Mouse (Mus musculus): Measurements from ENCODE around the gene Olfr221. TPM values are rescaled to one million over a fixed set of nuclear protein-coding genes. Genes with fewer than 3 reads are reported as not detected.

Olfr221 gene
- not detected for total RNA-seq (2023)

DNA sequence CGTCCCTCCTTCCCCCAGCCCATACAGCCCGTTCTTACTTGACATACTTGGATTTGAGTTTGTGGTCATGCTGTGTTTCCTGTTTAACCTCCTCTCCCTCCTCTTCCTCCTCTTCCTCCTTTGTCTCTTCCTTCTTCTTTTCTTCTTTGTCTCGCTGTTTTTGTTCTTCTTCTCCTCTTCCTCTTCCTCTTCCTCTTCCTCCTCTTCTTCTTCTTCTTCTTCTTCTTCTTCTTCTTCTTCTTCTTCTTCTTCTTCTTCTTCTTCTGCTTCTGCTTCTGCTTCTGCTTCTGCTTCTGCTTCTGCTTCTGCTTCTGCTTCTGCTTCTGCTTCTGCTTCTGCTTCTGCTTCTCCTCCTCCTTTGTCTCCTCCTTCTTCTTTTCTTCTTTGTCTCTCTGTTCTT is at the start of gene Olfr221:
Olfr221 (minus strand) TSS at position 101 of the 400 bp plus-strand sequence.

DNA sequence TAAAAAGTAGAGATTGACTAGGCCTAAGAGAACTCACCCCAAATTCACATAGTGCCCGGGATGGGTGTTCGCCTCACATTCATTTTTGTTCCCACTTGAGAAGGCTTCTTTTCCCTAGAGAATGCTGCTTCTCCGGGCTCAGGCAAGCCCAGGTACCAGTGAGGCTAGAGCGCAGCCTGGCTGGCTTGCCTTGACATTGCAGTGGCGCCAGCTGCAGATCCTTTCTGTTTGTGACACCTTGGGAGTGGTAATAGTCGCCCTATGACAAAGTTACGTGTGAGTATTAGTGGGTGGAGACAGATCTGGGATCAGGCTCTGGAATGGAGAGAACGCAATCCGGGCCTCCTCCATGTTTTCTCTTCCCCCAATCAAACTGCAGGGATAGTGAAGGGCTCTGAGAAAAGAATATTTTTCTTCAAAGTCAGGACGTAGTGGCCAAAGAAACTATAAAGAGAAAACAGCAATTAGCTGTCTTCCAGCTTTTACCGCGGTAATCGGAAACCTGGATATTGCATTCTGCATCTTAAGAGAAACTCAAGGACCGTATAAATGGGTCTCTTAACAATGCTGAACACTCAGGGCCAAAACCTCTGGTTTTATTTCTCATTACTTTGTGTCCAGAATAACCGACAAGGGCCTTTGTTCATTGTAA is 21.6 kb downstream of the Olfr221 start, which contains the start of gene Zfp219:
Zfp219 (minus strand) TSS at position 248 of the 652 bp plus-strand sequence.

GRCm38 (mm10) chr14:52015445-52016100 is 26.7 kb downstream of the Olfr221 start, which contains the start of gene Tmem253:
Gene Tmem253 (plus strand): TSS chr14:52015658.

DNA sequence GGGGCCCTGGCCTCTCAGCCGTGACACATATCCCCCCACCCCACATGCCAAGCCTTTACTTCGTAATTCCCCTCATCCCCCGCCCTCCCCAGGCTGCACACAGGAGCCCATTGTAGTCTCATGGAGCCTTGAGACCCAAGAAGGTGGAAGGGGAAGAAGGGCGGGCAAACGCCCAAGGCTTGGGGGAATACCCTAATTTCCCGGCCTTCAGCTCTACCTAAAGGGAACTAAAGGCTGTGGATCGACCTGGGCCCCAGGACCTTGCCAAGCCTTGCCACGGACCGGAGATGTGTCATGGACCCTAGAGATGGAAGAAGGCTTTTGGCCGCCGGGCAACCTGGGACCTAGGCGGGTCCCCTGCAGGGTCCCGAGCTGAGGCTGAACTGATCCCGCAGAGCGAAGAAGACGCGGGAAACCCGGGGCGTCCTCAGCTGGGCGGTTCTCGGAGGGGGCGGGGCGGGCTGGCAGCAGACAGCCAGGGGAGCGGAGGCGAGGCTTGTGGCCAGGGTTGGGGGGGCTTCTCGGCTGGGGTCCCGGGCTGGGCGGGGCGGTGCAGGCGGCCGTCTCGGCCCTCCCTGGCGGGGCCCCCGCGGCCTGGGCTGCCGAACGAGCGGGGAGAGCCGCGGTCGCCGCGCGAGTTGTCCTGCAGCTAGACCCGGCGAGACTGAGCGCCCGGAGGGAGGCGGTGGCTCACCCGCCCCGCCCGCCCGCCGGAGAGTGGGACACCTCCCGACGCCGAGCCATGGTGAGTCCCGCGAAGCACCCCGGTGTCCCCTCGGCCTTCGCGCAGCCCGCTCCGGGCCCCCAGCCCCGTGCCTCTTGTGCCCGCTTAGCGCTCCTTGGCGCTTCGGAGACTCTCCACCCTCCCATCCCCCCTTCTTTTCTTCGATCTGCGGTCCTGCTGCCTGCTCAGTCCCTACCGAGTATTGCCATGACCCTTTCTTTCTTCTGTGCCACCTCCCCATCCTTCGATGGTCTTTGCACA is 57.7 kb downstream of the Olfr221 start, which contains the start of gene Arhgef40:
Arhgef40 (plus strand) TSS at position 473 of the 985 bp plus-strand sequence.

Other genes with a start within 250 kb of the Olfr221 start
- gene AY358078, start 242.4 kb downstream of the Olfr221 start, total RNA-seq (2023), result not detected
- gene Ear6, start 188.8 kb downstream of the Olfr221 start, total RNA-seq (2023), result 10 to 100 TPM; 10.4 to 41.8 TPM
- gene Mettl17, start 157.6 kb downstream of the Olfr221 start, total RNA-seq (2023), result 10 to 100 TPM; 16.2 to 17.2 TPM
- under 1 TPM in 1 of 2 experiments, not detected in 1; 0.15 TPM for gene Slc39a2, start 149.6 kb downstream of the Olfr221 start, total RNA-seq (2023)
- gene Ndrg2, start 128.3 kb downstream of the Olfr221 start, total RNA-seq (2023), result 1 to 10 TPM; 1.3 to 3.4 TPM
- gene Tppp2, start 124.0 kb downstream of the Olfr221 start, total RNA-seq (2023), result not detected
- gene Rnase13, start 119.7 kb downstream of the Olfr221 start, total RNA-seq (2023), result not detected
- 1 to 10 TPM; 5.1 to 8.1 TPM for gene Arhgef40, start 57.7 kb downstream of the Olfr221 start, total RNA-seq (2023)
- gene Tmem253, start 26.8 kb downstream of the Olfr221 start, total RNA-seq (2023), result not detected
- gene Zfp219, start 21.7 kb downstream of the Olfr221 start, total RNA-seq (2023), result 10 to 100 TPM; 10.4 to 14.2 TPM
- gene Hnrnpc, start 61.6 kb upstream of the Olfr221 start, total RNA-seq (2023), result 100 to 1,000 TPM; 228 to 249 TPM
- 1 to 10 TPM; 1.1 to 3.4 TPM for gene Rpgrip1, start 68.2 kb upstream of the Olfr221 start, total RNA-seq (2023)
- gene Supt16, start 155.0 kb upstream of the Olfr221 start, total RNA-seq (2023), result 10 to 100 TPM; 51.3 to 54.7 TPM
- 100 to 1,000 TPM; 105 to 113 TPM for gene Chd8, start 215.3 kb upstream of the Olfr221 start, total RNA-seq (2023)
- gene Tox4, start 236.7 kb upstream of the Olfr221 start, total RNA-seq (2023), result 100 to 1,000 TPM; 118 TPM
- 1 to 10 TPM; 3.5 to 4.2 TPM for gene Rab2b, start 237.1 kb upstream of the Olfr221 start, total RNA-seq (2023)